Mouse (Mus musculus): ENCODE data around the gene Gldc. TPM values are rescaled to one million over a fixed set of nuclear protein-coding genes. Genes with fewer than 3 reads are reported as not detected.

The Gldc gene
- total and polyA plus RNA-seq, 2 experiments from 2014 or later, result 8.7 to 16.6 TPM

DNA sequence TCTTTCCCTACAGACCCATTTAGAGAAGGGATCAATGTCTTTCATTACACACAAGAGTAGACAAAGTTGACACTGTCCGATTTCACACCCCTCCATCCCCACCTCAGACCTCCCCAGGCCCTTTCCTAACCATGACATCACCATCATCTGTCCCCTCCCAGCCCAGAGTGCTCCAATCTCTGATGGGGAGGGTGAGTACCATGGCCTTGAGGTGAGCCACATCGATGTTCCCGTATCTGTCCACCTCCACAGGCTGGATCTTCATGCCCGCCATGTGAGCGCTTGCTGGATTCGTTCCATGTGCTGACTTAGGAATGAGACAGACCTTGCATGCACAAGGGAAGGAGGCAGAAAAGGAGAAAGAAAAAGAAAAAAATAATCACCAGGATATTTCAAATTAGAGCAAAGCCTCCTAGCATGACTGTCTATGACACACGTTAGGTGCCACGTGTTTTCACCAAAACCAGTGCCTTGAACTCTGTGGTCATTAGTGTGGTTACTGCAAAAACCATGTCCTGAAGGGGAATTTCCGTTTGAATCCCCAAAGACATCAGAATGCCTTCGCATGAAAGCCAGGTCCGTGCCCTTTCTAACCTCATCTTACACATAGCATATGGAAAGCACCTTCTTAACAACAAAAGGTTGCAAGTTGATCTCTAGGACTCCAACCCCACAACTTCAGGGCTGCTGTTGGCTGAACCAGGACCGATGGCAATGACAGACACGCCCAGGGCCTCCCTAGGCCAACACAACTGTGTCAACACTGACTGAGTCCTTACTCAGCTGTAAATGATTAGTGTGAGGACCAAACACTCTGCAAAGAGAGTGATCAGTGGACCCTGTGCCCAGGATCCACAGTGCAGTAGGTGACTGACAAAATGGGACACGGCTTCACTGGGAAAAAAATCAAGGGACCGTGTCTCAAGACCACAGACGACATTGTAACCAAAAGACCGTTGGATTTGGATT, 56.6 kb downstream of the Gldc start:
- no peak overlapping the region for H3K4me3 ChIP-seq (ENCODE audit: low read length)
- no peaks in the 10 kb centered on the region for H3K27me3 ChIP-seq (ENCODE audit: insufficient read depth, low read length)
- ATAC-seq (peak; percentile 42), DNase-seq (ENCODE audit: low spot score) (peak; percentile 31)
- no peak overlapping the region for H3K4me2 ChIP-seq (ENCODE audit: low read depth, low read length)
- TF ChIP-seq CTCF (IDR thresholded peaks at IDR 0.05; ENCODE audit: low read depth), result no peak
- H3K27ac ChIP-seq, result peak overlapping the region; percentile 68
- no peaks in the 10 kb centered on the region for H3K9me3 ChIP-seq (ENCODE audit: low read length)
- no peaks in the 10 kb centered on the region for H3K36me3 ChIP-seq (ENCODE audit: insufficient read depth, low read length)
- H3K9ac ChIP-seq (replicated peaks; ENCODE audit: low read length), result no peak overlapping the region
- WGBS, result 74% methylated on average over 17 of the region's 17 CpGs
- H3K4me1 ChIP-seq (ENCODE audit: insufficient read depth, low read length), result 0 out of 2 replicates have a peak, but pooled peaks cover 5% of the 10 kb centered on the region

DNA sequence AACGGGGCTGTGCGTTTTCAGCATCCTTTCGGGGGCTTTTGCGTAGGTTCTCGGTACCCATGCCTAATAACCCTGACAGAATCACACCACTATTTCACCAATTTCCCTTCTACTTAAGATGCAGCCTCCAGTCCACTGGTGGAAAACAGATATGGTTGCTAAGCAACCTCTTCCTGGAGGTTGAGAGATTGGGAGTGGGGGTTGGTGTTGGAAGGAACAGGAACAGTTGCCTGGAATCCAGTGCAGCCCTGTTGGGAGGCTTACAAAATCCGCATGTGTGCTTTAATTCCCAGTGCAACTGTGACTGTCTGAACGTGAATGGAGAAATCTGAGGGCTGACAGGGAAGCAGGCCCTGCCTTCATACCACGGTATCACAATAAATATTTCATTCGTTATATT, 57.5 kb downstream of the Gldc start:
- Histone ChIP-seq H3K4me3 (ENCODE audit: low read length) (no peak overlapping the region), H3K36me3 (ENCODE audit: insufficient read depth, low read length) (no peaks in the 10 kb centered on the region), H3K9ac (replicated peaks; ENCODE audit: low read length) (no peak overlapping the region), H3K4me1 (ENCODE audit: insufficient read depth, low read length) (0 out of 2 replicates have a peak, but pooled peaks cover 5% of the 10 kb centered on the region), H3K27me3 (ENCODE audit: insufficient read depth, low read length) (no peaks in the 10 kb centered on the region), H3K9me3 (ENCODE audit: low read length) (no peaks in the 10 kb centered on the region), H3K4me2 (ENCODE audit: low read depth, low read length) (0 out of 2 replicates have a peak overlapping the region, but pooled peaks have one; percentile 10), H3K27ac (peak overlapping the region; percentile 68)
- ATAC-seq (peak; percentile 81), DNase-seq (ENCODE audit: low spot score) (peak; percentile 82)
- no peak for TF ChIP-seq CTCF (IDR thresholded peaks at IDR 0.05; ENCODE audit: low read depth)
- WGBS, result 26% methylated on average over 9 of the region's 9 CpGs

DNA sequence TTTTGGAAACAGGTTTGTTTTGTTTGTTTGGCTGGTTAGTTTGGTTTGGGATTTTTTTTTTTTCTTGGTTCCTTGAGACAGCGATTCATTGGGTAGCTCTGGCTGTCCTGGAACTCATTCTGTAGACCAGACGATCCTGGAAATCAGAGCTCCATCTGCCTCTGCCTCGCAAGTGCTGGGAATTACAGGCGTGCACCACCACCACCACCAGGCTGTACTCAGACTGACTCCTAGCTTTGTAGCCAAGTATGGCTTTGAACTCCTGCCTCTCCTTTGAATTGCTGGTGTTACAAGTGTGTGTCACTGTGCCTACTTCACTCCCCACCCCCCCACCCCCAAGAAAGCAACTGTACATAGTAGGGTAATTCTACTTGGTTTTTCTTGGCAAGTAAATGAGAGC, 58.0 kb downstream of the Gldc start:
- DNase-seq (ENCODE audit: low spot score) (no peak), ATAC-seq (no peak)
- H3K36me3 ChIP-seq (ENCODE audit: insufficient read depth, low read length), result no peaks in the 10 kb centered on the region
- no peak overlapping the region for H3K9ac ChIP-seq (replicated peaks; ENCODE audit: low read length)
- no peak overlapping the region for H3K4me3 ChIP-seq (ENCODE audit: low read length)
- H3K4me2 ChIP-seq (ENCODE audit: low read depth, low read length), result no peak overlapping the region
- WGBS, result 61% methylated on average over 4 of the region's 4 CpGs
- no peaks in the 10 kb centered on the region for H3K27me3 ChIP-seq (ENCODE audit: insufficient read depth, low read length)
- H3K9me3 ChIP-seq (ENCODE audit: low read length), result no peaks in the 10 kb centered on the region
- H3K27ac ChIP-seq, result peak overlapping the region; percentile 68; the same call in 1 of the 2 replicates
- H3K4me1 ChIP-seq (ENCODE audit: insufficient read depth, low read length), result 0 out of 2 replicates have a peak, but pooled peaks cover 5% of the 10 kb centered on the region
- TF ChIP-seq CTCF (IDR thresholded peaks at IDR 0.05; ENCODE audit: low read depth), result 0 out of 2 replicates have a peak, but pooled peaks have one; percentile 5

DNA sequence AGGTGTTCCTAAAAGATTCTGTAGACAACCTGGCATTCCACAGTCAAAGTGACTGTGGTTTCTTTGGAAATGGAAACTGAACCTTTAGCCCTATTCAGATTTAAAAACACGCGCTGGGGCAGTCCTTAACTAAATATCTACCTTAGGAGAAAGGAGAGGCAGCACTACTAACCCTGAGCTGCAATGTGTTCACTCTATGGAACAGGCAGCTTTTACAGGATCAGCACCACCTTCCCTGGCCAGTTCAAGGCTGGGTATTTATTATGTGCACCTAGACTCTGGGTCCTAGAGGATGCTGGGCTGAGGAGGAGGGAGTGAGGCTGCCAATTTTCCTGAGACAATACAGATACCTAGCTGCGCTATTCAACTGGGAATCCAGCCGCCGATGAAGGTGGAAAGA, 59.6 kb downstream of the Gldc start:
- Histone ChIP-seq H3K4me3 (ENCODE audit: low read length) (no peak overlapping the region), H3K27me3 (ENCODE audit: insufficient read depth, low read length) (no peaks in the 10 kb centered on the region), H3K27ac (no peak overlapping the region), H3K9me3 (ENCODE audit: low read length) (no peaks in the 10 kb centered on the region), H3K9ac (replicated peaks; ENCODE audit: low read length) (no peak overlapping the region), H3K4me1 (ENCODE audit: insufficient read depth, low read length) (0 out of 2 replicates have a peak, but pooled peaks cover 5% of the 10 kb centered on the region), H3K36me3 (ENCODE audit: insufficient read depth, low read length) (no peaks in the 10 kb centered on the region), H3K4me2 (ENCODE audit: low read depth, low read length) (no peak overlapping the region)
- no peak for DNase-seq (ENCODE audit: low spot score)
- 82% methylated on average over 5 of the region's 5 CpGs for WGBS
- no peak for TF ChIP-seq CTCF (IDR thresholded peaks at IDR 0.05; ENCODE audit: low read depth)
- ATAC-seq, result no peak

DNA sequence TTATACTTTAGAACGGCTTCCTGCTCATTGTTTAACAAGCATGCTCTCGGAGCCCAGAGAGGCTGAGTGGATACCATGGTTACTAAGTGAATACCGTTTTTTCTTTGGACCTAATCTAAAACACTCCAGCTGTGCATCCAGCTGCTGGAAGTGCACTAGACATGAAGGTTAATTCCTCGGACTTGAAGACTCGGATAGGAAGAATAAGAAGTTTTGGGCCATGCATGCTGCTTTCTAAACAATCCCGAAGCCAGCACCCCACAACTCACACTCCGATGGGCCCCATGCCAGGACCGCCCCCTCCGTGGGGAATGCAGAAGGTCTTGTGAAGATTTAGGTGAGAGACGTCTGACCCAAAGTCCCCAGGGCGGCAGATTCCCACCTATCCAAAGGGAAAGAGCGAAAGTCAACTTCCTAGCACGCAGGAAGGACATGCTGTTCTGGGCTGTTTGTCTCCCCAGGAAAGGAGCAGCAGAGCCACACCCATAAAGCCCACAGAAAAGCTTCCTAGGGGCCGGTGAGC, 60.2 kb downstream of the Gldc start:
- Histone ChIP-seq H3K4me2 (ENCODE audit: low read depth, low read length) (no peak overlapping the region), H3K4me1 (ENCODE audit: insufficient read depth, low read length) (0 out of 2 replicates have a peak, but pooled peaks cover 5% of the 10 kb centered on the region), H3K27ac (no peak overlapping the region), H3K4me3 (ENCODE audit: low read length) (no peak overlapping the region), H3K36me3 (ENCODE audit: insufficient read depth, low read length) (no peaks in the 10 kb centered on the region), H3K9ac (replicated peaks; ENCODE audit: low read length) (no peak overlapping the region), H3K27me3 (ENCODE audit: insufficient read depth, low read length) (no peaks in the 10 kb centered on the region), H3K9me3 (ENCODE audit: low read length) (no peaks in the 10 kb centered on the region)
- 39% methylated on average over 14 of the region's 14 CpGs for WGBS
- DNase-seq (ENCODE audit: low spot score) (peak; percentile 55), ATAC-seq (no peak)
- no peak for TF ChIP-seq CTCF (IDR thresholded peaks at IDR 0.05; ENCODE audit: low read depth)

DNA sequence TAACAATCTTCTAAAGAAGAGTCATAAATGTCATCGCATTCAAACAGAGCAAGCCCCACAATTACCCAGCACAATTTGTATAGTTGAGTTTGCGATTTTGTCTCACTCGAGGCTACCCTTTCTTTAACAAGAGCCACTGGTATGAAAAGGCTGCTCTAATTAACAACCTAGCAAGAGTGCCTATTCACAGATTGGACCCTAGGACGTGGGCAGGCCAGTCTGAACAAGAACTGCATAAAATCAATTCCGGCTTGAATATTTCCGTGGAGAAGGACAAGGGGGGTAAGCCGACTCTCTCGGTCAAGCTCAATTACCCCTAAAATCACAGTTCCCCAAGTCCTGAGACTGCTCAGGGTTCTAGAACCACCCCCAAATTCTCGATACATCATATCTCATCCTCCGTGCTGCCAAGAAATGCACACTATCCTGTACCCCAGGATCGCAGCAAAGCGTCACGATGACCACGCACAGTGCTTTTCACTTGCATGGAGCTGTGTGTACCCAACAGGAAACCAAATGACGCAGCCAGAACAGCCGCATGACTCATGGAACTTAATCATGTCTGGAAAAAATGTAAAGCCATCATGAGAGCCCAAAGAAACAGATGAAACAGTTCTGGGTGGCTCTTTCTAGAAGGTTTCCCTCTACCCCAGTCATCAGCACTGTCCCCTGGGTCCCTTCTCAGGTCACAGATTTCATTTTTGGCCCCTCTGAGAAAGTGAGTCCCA, 62.1 kb downstream of the Gldc start:
- DNase-seq (ENCODE audit: low spot score), result no peak
- Histone ChIP-seq H3K4me1 (ENCODE audit: insufficient read depth, low read length) (0 out of 2 replicates have a peak, but pooled peaks cover 5% of the 10 kb centered on the region), H3K9me3 (ENCODE audit: low read length) (no peaks in the 10 kb centered on the region), H3K4me3 (ENCODE audit: low read length) (no peak overlapping the region), H3K27ac (no peak overlapping the region), H3K4me2 (ENCODE audit: low read depth, low read length) (no peak overlapping the region), H3K27me3 (ENCODE audit: insufficient read depth, low read length) (no peaks in the 10 kb centered on the region), H3K36me3 (ENCODE audit: insufficient read depth, low read length) (no peaks in the 10 kb centered on the region), H3K9ac (replicated peaks; ENCODE audit: low read length) (no peak overlapping the region)
- WGBS, result 79% methylated on average over 16 of the region's 16 CpGs
- ATAC-seq, result no peak
- no peak for TF ChIP-seq CTCF (IDR thresholded peaks at IDR 0.05; ENCODE audit: low read depth)
